Mouse (Mus musculus) forebrain, postnatal 0 days (tissue): ENCODE measurements around the gene Rimbp2. TPM values are rescaled to one million over a fixed set of nuclear protein-coding genes. Genes with fewer than 3 reads are reported as not detected.
"Not testable (repeated sequence)": the region's sequence is repeated elsewhere in the genome, so short reads cannot be mapped to it uniquely, and the experiment has no call there.

Experiments used
- ATAC-seq: fragments of 200-750 bp; cut with Nextera tagmentation; 2 replicates; pipeline ENCODE4 v1.8.0; 2017; ENCODE audit warnings: mild to moderate bottlenecking, moderate library complexity
- DNase-seq: peaks from one replicate; pipeline ENCODE4 v3.0.0-alpha.2; 2015
- H3K27ac ChIP-seq: fragments of 300-500 bp; sonication (generic); 2 replicates; pipeline ENCODE4 v1.5.1; 2014; ENCODE audit warnings: low read depth, mild to moderate bottlenecking, antibody characterized with exemption, low read length, moderate library complexity, mixed read lengths
- H3K27me3 ChIP-seq: fragments of 300-500 bp; sonication (generic); 2 replicates; pipeline ENCODE4 v1.6.1; 2014; ENCODE audit warnings: mild to moderate bottlenecking, low read length, mixed read lengths; ENCODE audit not compliant: insufficient read depth
- H3K36me3 ChIP-seq: fragments of 300-500 bp; sonication (generic); 2 replicates; pipeline ENCODE4 v1.6.1; 2014; ENCODE audit warnings: mild to moderate bottlenecking, moderate library complexity; ENCODE audit not compliant: insufficient read depth
- H3K4me1 ChIP-seq: fragments of 300-500 bp; sonication (generic); 2 replicates; pipeline ENCODE4 v1.6.1; 2014; ENCODE audit warnings: antibody characterized with exemption; ENCODE audit not compliant: insufficient read depth
- H3K4me2 ChIP-seq: fragments of 300-500 bp; sonication (generic); 2 replicates; pipeline ENCODE4 v1.6.1; 2014; ENCODE audit warnings: low read depth, mild to moderate bottlenecking, moderate library complexity
- H3K4me3 ChIP-seq: fragments of 300-500 bp; sonication (generic); 2 replicates; pipeline ENCODE4 v1.5.1; 2014; ENCODE audit warnings: low read depth, low read length, mixed read lengths
- H3K9ac ChIP-seq: fragments of 300-500 bp; sonication (generic); 2 replicates; pipeline ENCODE4 v1.6.1; 2014; ENCODE audit warnings: mild to moderate bottlenecking
- H3K9me3 ChIP-seq: fragments of 300-500 bp; sonication (generic); 2 replicates; pipeline ENCODE4 v1.6.1; 2016; ENCODE audit warnings: low read length
- CTCF ChIP-seq: sonication (generic); IDR thresholded peaks from 2 replicates; pipeline ENCODE4 v1.5.1; 2016; ENCODE audit warnings: antibody characterized with exemption, control low read depth, low read depth
- WGBS: fragments of 180-500 bp; shearing (Covaris S2); extraction: QIAGEN DNeasy Blood & Tissue Kit; methylation state at CpG from one replicate; pipeline ENCODE4 v1.1.7; 2014; 5-methylcytosine and 5-hydroxymethylcytosine counted together
- polyA plus RNA-seq: library from polyadenylated mRNA; unstranded; fragments of >200 nt; fragmentation: Nextera tagmentation; extraction: Ambion mirVana; gene quantifications from 2 replicates; pipeline ENCODE4 v1.2.1, GENCODE M21; 2015
- total RNA-seq: library from RNA; depleted of rRNA; stranded (reverse); fragments of >200 nt; gene quantifications from 2 replicates; pipeline ENCODE4 v1.2.3, GENCODE M21; 2014

Rimbp2 gene
- total and polyA plus RNA-seq, 2 experiments from 2014 or later, result 4.6 to 25.6 TPM

DNA sequence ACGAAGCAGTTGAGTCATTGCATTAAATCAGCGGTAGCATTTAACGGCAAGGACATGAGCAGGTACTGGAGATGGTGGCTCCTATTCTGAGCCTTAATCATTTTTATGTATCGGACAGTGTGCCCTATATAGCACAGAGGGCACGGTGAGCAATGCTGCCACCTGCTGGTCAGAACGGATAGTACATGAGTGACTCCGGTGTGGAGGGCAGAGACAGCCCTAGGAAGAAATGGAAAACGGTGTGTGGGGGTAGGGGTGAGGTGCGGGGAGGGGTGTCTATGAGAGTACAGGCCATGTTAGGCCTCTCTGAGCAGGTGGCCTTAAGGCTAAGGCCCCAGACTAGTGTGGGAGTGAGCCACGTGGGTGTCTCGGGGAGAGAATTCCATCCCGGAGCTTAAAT lies 28.3 kb upstream of the Rimbp2 start:
- H3K9me3 ChIP-seq, result peaks cover 2% of the 10 kb centered on the region; the same call in 1 of the 2 replicates
- no peak overlapping the region for H3K9ac ChIP-seq
- ATAC-seq, result peak; percentile 74
- peaks cover 16% of the 10 kb centered on the region for H3K36me3 ChIP-seq
- no peaks in the 10 kb centered on the region for H3K27me3 ChIP-seq
- TF ChIP-seq CTCF, result peak; percentile 89
- H3K4me3 ChIP-seq, result no peak overlapping the region
- DNase-seq, result peak; percentile 76
- H3K27ac ChIP-seq, result no peak overlapping the region
- no peak overlapping the region for H3K4me2 ChIP-seq
- WGBS, result 23% methylated on average over 12 of the region's 12 CpGs
- H3K4me1 ChIP-seq, result no peaks in the 10 kb centered on the region

DNA sequence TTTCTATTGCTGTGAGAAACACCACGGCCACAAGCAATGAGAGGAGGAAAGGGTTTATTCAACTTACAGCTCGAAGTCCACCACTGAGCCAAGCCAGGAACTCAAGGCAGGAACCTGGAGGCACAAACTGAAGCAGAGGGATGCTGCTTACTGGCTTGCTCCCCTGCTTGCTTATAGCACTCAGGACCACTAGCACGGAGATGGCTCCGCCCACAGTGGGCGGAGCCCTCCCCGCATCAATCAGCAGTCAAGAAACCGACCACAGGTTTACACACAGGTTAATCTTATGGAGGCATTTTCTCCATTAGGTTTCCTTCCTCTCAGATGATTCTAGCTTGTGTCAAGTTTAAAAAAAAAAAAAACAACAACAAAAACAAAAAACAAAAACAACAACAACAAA lies 27.6 kb upstream of the Rimbp2 start:
- Histone ChIP-seq H3K4me2 (no peak overlapping the region), H3K27me3 (no peaks in the 10 kb centered on the region), H3K4me3 (no peak overlapping the region), H3K9me3 (peaks cover 2% of the 10 kb centered on the region; the same call in 1 of the 2 replicates), H3K36me3 (peaks cover 9% of the 10 kb centered on the region), H3K4me1 (no peaks in the 10 kb centered on the region), H3K27ac (no peak overlapping the region), H3K9ac (no peak overlapping the region)
- 73% methylated on average over 7 of the region's 7 CpGs for WGBS
- ATAC-seq, result no peak
- DNase-seq, result no peak
- TF ChIP-seq CTCF, result no peak

DNA sequence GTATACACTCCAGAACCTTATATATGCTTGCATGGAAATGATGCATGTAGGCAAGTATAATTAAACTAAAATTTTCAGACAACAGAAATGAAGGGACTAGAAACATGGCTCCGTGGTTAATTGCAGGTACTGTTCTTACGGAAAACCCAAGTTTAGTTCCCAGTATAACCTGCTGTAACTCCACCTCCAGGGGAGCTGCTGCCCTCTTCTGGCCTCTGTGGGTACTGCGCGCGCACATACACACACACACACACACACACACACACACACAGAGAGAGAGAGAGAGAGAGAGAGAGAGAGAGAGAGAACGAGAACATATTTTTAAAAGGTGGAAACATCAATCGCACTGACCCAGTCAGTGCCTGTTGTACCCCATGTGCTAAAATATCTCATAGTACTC lies 25.7 kb upstream of the Rimbp2 start:
- ATAC-seq (no peak), DNase-seq (no peak)
- Histone ChIP-seq H3K36me3 (no peaks in the 10 kb centered on the region), H3K9ac (no peak overlapping the region), H3K4me1 (no peaks in the 10 kb centered on the region), H3K4me3 (no peak overlapping the region), H3K27ac (no peak overlapping the region), H3K4me2 (no peak overlapping the region), H3K9me3 (peaks cover 2% of the 10 kb centered on the region; the same call in 1 of the 2 replicates), H3K27me3 (no peaks in the 10 kb centered on the region)
- WGBS, result 97% methylated on average over 7 of the region's 7 CpGs
- 0 out of 2 replicates have a peak, but pooled peaks have one; percentile 14 for TF ChIP-seq CTCF

DNA sequence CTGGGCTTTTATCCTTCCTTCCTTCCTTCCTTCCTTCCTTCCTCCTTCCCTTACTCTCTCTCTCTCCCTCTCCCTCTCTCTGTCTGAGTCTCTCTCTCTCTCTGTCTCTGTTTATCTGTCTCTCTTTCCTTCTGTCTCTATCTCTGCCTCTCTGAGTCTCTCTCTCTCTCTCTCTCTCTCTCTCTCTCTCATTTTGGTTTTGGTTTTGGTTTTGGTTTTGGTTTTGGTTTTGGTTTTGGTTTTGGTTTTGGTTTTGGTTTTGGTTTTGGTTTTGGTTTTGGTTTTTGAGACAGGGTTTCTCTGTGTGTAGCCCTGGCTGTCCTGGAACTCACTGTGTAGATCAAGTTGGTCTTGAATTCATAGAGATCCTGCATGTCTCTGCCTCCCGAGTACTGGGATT lies 24.2 kb upstream of the Rimbp2 start:
- not testable (repeated sequence) for H3K27ac ChIP-seq, H3K4me1 ChIP-seq, H3K27me3 ChIP-seq, DNase-seq, H3K36me3 ChIP-seq, H3K4me2 ChIP-seq, H3K9me3 ChIP-seq, H3K9ac ChIP-seq, ATAC-seq, H3K4me3 ChIP-seq
- WGBS, result 82% methylated on average over 1 of the region's 1 CpGs

DNA sequence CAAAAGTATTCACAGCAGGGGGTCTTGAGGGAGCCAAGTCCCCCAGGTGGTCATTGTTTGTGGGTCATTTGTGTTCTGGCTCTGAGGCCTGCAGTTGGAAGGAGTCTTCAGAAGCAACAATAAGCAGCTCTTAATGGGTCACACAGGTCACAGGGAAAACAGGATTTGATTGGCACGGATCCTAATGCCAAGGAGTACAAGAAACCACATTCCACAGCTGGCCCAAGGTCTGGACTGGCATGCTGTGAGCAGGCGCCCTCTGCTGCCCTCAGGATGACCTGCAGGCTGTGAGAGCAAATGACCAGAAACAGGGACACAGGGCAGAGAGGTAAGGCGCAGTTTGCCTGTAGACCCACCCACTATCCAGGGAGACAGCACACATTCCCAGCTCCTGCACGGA lies 23.0 kb upstream of the Rimbp2 start:
- ATAC-seq (no peak), DNase-seq (peak; percentile 26)
- Histone ChIP-seq H3K9ac (no peak overlapping the region), H3K4me1 (no peaks in the 10 kb centered on the region), H3K9me3 (peaks cover 2% of the 10 kb centered on the region; the same call in 1 of the 2 replicates), H3K36me3 (no peaks in the 10 kb centered on the region), H3K4me2 (no peak overlapping the region), H3K27me3 (no peaks in the 10 kb centered on the region), H3K4me3 (no peak overlapping the region), H3K27ac (no peak overlapping the region)
- 22% methylated on average over 4 of the region's 4 CpGs for WGBS
- TF ChIP-seq CTCF, result peak; percentile 67

DNA sequence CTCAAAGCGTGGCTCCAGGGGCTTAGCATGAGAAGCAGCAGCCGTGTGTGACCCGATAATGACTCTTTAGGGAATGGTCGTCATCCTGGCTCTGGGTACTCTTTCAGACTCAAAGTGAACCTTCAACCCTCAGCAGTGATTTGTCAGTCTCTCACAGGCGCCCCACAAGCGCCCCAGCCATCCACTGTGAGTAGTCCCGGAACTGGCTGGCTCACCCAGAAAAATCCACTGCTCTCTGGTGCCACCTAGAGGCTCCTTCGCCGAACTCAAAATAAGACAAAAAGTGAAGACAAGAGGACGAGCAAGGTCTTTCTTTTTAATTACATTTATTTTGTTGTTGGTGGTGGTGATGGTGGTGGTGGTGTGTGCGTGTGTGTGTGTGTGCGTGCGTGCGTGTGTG lies 18.0 kb upstream of the Rimbp2 start:
- 18% methylated on average over 14 of the region's 14 CpGs for WGBS
- Histone ChIP-seq H3K27me3 (no peaks in the 10 kb centered on the region), H3K27ac (no peak overlapping the region), H3K4me1 (no peaks in the 10 kb centered on the region), H3K4me2 (peak overlapping the region; percentile 21; the same call in 1 of the 2 replicates), H3K4me3 (no peak overlapping the region), H3K36me3 (no peaks in the 10 kb centered on the region), H3K9me3 (no peaks in the 10 kb centered on the region), H3K9ac (no peak overlapping the region)
- peak; percentile 78 for ATAC-seq
- peak; percentile 91 for DNase-seq
- TF ChIP-seq CTCF, result peak; percentile 85

DNA sequence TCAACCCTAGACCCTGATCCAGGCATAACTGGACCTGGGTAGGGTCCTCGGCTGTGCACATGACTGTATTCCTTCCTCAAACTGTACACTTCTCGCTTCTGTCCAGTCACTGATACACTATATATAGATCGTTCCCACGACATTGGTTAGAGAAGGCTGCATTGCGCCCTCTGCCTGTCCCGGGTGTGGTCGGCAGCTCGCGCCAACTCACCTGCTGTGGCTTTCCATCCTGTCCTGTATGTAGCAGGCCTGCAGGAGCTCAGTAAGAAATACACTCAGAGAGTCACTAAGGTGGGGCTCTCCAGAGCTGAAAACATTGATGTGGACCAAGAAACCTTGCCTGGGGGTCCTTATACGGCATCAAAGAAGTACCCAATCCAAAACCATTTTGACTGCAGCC lies 17.6 kb upstream of the Rimbp2 start:
- no peaks in the 10 kb centered on the region for H3K36me3 ChIP-seq
- no peak for DNase-seq
- no peak overlapping the region for H3K9ac ChIP-seq
- H3K4me1 ChIP-seq, result no peaks in the 10 kb centered on the region
- H3K4me2 ChIP-seq, result peak overlapping the region; percentile 21; the same call in 1 of the 2 replicates
- no peak for TF ChIP-seq CTCF
- ATAC-seq, result no peak
- H3K9me3 ChIP-seq, result no peaks in the 10 kb centered on the region
- WGBS, result 72% methylated on average over 10 of the region's 10 CpGs
- no peaks in the 10 kb centered on the region for H3K27me3 ChIP-seq
- H3K27ac ChIP-seq, result no peak overlapping the region
- H3K4me3 ChIP-seq, result no peak overlapping the region
